Mouse (Mus musculus) erythroblast, embryonic 14.5 days (primary cell): Measurements from ENCODE around the gene Prep.

ENCODE experiments used
- GATA1 ChIP-seq: IDR thresholded peaks from 2 replicates; pipeline ENCODE4 v1.6.1; 2012; ENCODE audit warnings: low read length, inconsistent platforms, mixed read lengths
- TAL1 ChIP-seq: IDR thresholded peaks from 3 replicates; pipeline ENCODE4 v1.6.1; 2012; ENCODE audit warnings: low read length, inconsistent platforms, mixed read lengths

DNA sequence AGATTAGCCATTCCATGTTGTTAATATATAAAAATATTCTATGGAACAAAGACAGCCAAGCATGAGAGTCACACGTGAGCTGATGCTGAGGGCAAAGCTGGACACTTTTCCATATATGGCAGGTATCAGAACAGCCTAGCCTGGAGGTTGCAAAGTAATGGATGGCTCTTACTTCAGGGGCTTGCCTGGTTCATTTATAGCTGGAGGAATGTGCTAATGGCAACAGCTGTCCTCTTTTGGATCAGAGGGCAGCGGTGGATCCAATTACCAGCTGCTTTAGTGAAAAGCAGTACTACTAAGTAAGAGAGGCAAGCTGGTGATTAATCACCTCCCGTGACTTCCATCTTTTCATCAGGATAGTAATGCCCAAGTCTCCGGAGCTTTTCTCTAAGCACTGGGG is 41.8 kb upstream of the Prep start:
- TF ChIP-seq TAL1, result no peak
- TF ChIP-seq GATA1, result no peak
